Mouse (Mus musculus) lung, postnatal 10 days (tissue): ENCODE measurements around the gene Tcaf2.
A peak's percentile ranks its signal among the peaks of the same experiment; 100 is the strongest.

Source experiments
- DNase-seq: peaks from one replicate; pipeline ENCODE4 v3.0.0; 2021

Gene Tcaf2

DNA sequence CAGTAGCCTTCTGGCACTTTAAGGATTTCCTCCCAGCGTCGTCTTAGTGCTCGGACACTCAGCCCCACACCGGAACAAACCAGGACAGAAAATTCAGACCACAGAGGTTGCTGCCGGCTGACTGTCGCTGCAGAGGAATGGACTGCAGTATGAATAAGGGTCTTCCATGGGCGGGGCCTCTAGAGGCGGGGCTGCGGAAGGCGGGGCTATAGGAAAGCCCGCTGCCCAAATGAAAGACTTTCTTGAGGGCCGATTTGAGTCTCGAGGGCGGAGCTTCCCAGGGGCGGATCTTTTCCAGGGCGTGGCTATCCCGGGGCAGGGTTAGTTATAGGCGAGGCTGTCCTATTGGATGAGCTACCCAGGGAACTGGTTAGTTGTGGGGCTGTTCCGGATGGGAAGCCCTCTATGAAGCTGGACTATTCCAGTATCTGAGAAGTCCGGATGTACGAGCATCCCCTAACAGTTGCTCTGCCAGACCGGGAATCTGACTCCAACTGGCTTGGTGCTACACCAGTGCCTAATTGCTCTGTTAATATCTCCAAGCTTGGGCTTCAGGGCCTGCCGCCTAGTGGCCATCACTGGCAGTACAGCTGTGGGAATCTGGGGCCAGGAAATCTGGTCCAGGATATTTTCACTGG lies at the start of gene Tcaf2:
Gene Tcaf2 (minus strand): TSS at position 343 of the 638 bp plus-strand sequence.
- peak; percentile 97 for DNase-seq

- DNase-seq = peak; percentile 93
Observed at GRCm38 (mm10) chr6:42692517-42693190, 47.6 kb upstream of the Tcaf2 start.

DNA sequence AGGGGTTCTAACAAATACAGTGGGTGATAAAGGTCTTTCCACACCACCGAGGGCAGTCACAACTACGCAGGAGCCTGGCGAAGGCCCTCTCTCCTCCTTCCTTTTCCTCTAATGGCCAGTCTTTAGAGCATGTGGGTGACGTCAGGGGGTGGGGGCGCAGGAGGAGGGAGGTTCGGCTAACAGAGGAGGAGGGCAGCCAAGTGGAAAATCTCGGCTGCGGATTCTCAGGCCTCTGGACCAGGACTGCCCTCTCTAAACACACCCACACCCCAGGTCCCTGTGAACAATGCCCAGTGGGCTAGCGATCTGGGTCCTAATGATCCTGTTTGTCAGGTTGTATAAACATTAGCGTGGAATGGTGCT lies 47.1 kb upstream of the Tcaf2 start:
- peak; percentile 94 for DNase-seq

DNA sequence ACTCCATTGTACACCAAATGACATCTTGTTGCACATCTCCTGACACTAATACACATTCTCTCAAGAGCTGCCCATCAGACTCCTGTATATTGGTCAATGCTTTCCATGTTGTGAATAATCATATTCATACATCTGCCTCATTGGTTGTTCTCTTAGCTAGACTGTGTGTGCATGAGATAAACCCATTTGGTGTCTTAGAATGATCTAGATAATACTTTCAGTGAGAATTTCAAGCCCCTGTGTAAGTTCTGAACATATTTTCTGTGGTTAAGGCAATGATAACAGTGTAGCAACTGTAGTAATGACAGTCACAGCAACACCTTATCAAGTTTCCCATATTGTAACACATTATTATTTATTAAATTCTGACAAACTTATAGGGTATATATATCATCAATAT lies 44.7 kb upstream of the Tcaf2 start:
- no peak for DNase-seq

DNA sequence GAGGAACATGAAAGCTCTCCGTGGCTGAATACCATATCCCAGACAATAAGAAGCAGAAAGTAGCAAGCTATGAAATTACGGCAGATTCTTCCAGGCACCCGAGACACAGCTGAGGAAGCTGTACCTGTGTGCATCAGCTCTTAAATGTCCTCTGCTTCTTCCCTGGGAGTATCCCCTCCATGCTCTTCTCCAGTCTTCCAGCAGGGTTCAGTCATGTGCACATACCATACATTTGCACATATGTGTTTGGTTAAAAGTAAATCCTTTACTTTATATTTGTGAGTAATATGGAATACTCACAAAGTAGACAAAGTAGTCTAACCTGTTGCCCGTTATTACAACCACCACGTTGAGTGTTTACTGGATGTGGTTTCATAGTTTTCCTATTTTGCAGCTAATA lies 42.9 kb upstream of the Tcaf2 start:
- no peak for DNase-seq

GRCm38 (mm10) chr6:42680077-42680476 lies 35.0 kb upstream of the Tcaf2 start:
- no peak for DNase-seq

DNA sequence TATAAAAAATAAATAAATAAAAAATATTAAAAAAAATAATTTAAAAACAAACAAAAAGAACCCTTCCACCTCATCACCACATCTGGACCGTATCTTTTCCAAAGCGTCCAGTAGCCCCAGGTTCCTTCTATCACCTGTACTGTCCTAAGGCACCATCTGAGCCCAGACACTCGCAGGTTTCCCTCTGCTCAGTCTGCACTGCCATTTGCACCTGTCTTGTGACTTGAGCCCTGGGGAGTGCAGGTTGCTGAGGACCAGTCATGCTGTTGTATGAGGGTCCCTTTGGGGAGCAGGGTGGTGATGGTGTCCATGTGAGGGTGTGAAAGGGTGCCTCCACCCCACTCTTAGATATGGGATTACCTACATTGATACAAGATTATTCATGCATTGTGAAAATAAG lies 31.0 kb upstream of the Tcaf2 start:
- DNase-seq = no peak

GRCm38 (mm10) chr6:42671767-42672166 lies 26.7 kb upstream of the Tcaf2 start:
- no peak for DNase-seq

DNA sequence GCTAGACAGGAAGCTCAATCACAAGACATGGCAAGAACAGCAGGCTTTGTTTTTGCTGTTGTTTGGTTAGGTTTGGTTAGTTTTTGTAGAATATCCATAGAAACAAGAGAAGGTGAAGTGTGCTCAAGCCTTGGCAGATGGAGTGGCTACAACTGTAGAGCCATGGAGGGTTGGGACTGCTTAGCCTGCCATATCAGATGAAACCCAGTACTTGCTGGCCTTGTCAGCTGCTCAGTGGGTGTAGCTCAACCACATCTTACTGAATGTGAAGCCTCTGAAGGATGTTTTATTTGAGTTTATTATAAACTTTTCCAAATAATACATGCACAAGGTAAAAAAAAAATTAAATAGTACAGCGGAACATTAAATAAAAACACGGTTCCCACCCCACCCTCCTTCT lies 22.7 kb upstream of the Tcaf2 start:
- no peak for DNase-seq

DNA sequence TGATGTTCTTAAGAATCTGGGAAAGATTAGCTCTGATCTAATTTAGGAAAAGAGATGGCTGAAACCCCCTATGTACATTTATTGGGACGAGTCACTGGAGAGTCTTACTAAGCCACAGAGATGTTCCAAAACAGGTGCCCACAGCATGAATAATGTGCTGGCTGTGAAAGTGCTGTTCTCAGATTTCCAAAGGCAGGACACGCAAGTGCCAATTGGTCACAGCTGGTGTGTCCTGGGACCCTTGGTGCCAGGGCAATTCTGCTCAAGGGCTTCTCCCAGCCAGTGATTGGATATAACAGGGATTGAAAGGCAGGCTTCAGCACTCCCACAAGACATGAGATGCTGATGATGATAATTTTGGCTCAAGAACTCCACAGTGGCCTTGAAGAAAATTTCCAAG lies 16.7 kb upstream of the Tcaf2 start:
- no peak for DNase-seq

DNA sequence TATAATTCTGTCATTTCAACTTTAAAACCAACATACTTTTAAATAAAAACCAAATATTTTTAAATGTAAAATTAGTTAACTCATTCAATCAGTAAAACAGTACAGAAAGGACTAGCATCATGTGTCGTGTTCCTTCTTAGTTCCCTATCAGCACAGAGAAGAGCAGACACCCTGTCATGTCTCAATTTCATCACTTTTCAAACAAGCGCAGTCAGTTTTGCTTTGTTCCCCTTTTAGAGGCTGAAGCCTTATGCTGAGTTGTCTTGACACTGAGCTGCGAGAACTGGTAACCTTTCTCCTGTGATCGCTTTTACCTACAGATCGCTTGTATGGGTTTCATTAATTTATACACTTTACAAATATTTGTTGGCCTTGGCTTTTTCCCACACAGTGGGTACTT lies 10.7 kb downstream of the Tcaf2 start:
- no peak for DNase-seq

DNA sequence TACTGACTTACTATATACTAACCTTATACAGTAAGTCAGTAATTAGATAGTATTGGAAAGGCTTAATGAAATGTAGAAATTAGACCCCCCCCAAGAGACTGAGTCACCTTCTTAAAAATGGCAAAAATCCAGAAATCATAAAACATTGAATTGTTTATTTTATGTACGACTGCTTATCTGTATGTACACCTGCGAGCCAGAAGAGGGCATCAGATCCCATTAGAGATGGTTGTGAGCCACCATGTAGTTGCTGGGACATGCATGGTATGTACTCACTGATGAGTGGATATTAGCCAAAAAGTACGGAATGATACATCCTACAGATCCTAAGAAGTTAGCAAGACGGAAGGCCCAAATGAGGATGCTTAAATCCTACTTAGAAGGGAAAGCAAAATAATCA lies 13.7 kb downstream of the Tcaf2 start:
- DNase-seq = no peak

GRCm38 (mm10) chr6:42616904-42617303 lies 28.1 kb downstream of the Tcaf2 start:
- no peak for DNase-seq

GRCm38 (mm10) chr6:42612218-42612617 lies 32.8 kb downstream of the Tcaf2 start:
- DNase-seq = peak; percentile 17

GRCm38 (mm10) chr6:42610954-42611522 lies 34.0 kb downstream of the Tcaf2 start:
- DNase-seq = no peak

DNA sequence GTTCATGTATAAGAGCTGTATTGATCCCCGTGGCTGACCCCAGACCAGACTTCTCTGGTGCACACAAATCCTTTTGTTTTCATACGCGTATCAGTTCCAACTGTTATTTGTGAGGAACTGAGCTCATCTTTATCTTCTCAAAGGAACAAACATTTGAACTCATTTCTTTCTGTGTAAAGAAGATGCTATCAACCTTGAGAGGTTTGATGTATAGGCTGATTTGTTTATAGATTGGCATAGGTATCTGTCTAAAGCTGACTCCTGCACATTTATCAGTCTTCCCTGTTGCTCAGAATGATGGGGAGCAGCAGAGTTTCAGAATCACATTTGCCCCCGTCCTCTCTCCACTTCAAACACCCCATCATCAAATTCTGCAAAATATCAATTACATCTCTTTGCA lies 47.5 kb downstream of the Tcaf2 start, which contains the start of gene Tcaf3:
Gene Tcaf3 (minus strand): TSS at position 101 of the 400 bp plus-strand sequence.
- no peak for DNase-seq

DNA sequence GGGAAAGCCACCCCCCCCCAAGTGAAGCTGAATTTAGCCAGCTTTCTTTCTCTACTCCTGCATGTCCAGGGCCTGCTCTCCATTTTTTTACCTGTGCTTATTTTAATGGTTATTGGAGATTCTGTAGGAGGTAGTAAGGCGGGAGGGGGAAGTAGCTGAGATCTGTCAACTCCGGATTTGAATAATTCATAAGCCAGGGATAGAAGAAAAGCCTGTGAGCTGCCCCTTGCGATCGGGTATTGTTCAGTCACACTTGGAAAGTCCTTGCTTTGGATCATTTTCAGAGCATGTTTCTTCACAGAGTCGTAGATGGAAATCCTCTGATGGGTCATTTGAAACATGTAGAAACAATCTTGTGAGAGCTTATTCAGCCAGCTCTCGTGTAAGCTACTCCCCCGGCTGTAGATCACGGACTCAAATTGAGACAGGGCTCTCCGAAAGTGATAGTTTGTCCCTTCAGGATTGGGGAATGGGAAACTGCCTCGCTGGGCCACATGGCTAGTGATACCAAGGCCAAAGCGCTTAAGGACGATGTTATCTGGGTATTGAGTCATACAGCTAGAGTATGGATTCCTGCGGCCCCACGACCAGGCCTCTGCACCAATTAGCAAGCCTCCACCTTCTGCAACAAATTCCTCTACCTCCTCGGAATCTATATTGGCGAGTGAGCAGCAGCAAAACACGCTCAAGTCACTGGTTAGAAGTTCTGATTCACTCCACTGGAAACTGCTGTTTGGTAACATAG lies 51.7 kb downstream of the Tcaf2 start:
- DNase-seq = no peak

DNA sequence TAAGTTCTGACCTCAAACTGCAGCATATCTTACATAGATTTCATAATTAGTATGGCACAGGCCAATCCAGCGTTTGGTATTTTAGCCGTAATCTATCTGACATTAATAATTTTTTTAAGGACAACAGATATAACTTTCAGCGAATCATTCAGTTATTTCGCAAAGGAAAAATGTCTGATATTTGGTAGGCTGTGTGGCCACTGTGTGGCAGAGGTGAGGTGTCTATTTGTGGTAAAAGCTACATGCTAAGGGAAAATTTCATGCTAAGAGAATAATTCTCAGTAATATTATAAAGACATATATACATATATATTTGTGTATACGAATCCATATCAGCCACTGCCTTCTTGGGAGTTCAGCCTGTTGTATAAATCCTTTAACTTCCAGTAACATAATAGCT lies 58.5 kb downstream of the Tcaf2 start:
- DNase-seq = no peak

GRCm38 (mm10) chr6:42583488-42583872 lies 61.6 kb downstream of the Tcaf2 start:
- DNase-seq = peak; percentile 72

- DNase-seq = peak; percentile 27
Observed at GRCm38 (mm10) chr6:42582741-42583487, 62.1 kb downstream of the Tcaf2 start.

GRCm38 (mm10) chr6:42578678-42579077 lies 66.4 kb downstream of the Tcaf2 start:
- peak; percentile 16 for DNase-seq

- DNase-seq = no peak
Observed at GRCm38 (mm10) chr6:42577433-42577832, 67.6 kb downstream of the Tcaf2 start.
